Mouse (Mus musculus): ENCODE measurements around the gene Cacna2d3. TPM values are rescaled to one million over a fixed set of nuclear protein-coding genes. Genes with fewer than 3 reads are reported as not detected.
A peak's percentile ranks its signal among the peaks of the same experiment; 100 is the strongest.

Cacna2d3 gene
- polyA plus RNA-seq, 1 experiment from 2014 or later, result 14.8 TPM

- Histone ChIP-seq H3K27ac (no peak overlapping the region), H3K4me2 (replicated peaks) (no peak overlapping the region), H3K27me3 (no peaks in the 10 kb centered on the region), H3K36me3 (no peaks in the 10 kb centered on the region), H3K9me3 (no peaks in the 10 kb centered on the region), H3K4me3 (no peak overlapping the region), H3K9ac (no peak overlapping the region), H3K4me1 (peaks cover 14% of the 10 kb centered on the region; the same call in 1 of the 2 replicates)
- WGBS, result 80% methylated on average over 4 of the region's 4 CpGs
- no peak for ATAC-seq (ENCODE audit: insufficient number of reproducible peaks, insufficient read depth, low FRiP score, low TSS enrichment)
These were observed 752.4 kb downstream of the Cacna2d3 start for GRCm38 (mm10) chr14:28969247-28969646.

- H3K9ac ChIP-seq, result no peak overlapping the region
- H3K4me2 ChIP-seq (replicated peaks), result no peak overlapping the region
- H3K9me3 ChIP-seq, result no peaks in the 10 kb centered on the region
- no peaks in the 10 kb centered on the region for H3K27me3 ChIP-seq
- no peak for ATAC-seq (ENCODE audit: insufficient number of reproducible peaks, insufficient read depth, low FRiP score, low TSS enrichment)
- H3K27ac ChIP-seq, result no peak overlapping the region
- H3K36me3 ChIP-seq, result no peaks in the 10 kb centered on the region
- 0 out of 2 replicates have a peak, but pooled peaks cover 6% of the 10 kb centered on the region for H3K4me1 ChIP-seq
- H3K4me3 ChIP-seq, result no peak overlapping the region
These were observed 754.8 kb downstream of the Cacna2d3 start for GRCm38 (mm10) chr14:28966881-28967280.

GRCm38 (mm10) chr14:28961379-28961778, 760.3 kb downstream of the Cacna2d3 start:
- 80% methylated on average over 5 of the region's 5 CpGs for WGBS
- H3K4me1 ChIP-seq, result peaks cover 15% of the 10 kb centered on the region
- no peak for ATAC-seq (ENCODE audit: insufficient number of reproducible peaks, insufficient read depth, low FRiP score, low TSS enrichment)
- H3K4me2 ChIP-seq (replicated peaks), result no peak overlapping the region
- no peak overlapping the region for H3K9ac ChIP-seq
- H3K4me3 ChIP-seq, result no peak overlapping the region
- no peak overlapping the region for H3K27ac ChIP-seq
- no peaks in the 10 kb centered on the region for H3K36me3 ChIP-seq
- no peaks in the 10 kb centered on the region for H3K9me3 ChIP-seq
- no peaks in the 10 kb centered on the region for H3K27me3 ChIP-seq

- WGBS, result 34% methylated on average over 3 of the region's 3 CpGs
- Histone ChIP-seq H3K27me3 (0 out of 2 replicates have a peak, but pooled peaks cover 5% of the 10 kb centered on the region), H3K9ac (no peak overlapping the region), H3K4me2 (replicated peaks) (no peak overlapping the region), H3K9me3 (no peaks in the 10 kb centered on the region), H3K4me1 (peaks cover 23% of the 10 kb centered on the region), H3K36me3 (no peaks in the 10 kb centered on the region), H3K4me3 (no peak overlapping the region), H3K27ac (no peak overlapping the region)
- ATAC-seq (ENCODE audit: insufficient number of reproducible peaks, insufficient read depth, low FRiP score, low TSS enrichment), result no peak
These were observed 762.6 kb downstream of the Cacna2d3 start for GRCm38 (mm10) chr14:28959042-28959441.

GRCm38 (mm10) chr14:28958131-28959015, 763.3 kb downstream of the Cacna2d3 start:
- H3K27ac ChIP-seq, result no peak overlapping the region; the same call in 1 of the 2 replicates
- H3K27me3 ChIP-seq, result 0 out of 2 replicates have a peak, but pooled peaks cover 5% of the 10 kb centered on the region
- 22% methylated on average over 6 of the region's 6 CpGs for WGBS
- peaks cover 28% of the 10 kb centered on the region for H3K4me1 ChIP-seq
- no peak overlapping the region for H3K4me2 ChIP-seq (replicated peaks)
- ATAC-seq (ENCODE audit: insufficient number of reproducible peaks, insufficient read depth, low FRiP score, low TSS enrichment), result peak; percentile 62; the same call in 1 of the 2 replicates
- no peaks in the 10 kb centered on the region for H3K36me3 ChIP-seq
- H3K4me3 ChIP-seq, result no peak overlapping the region
- H3K9me3 ChIP-seq, result no peaks in the 10 kb centered on the region
- H3K9ac ChIP-seq, result no peak overlapping the region

GRCm38 (mm10) chr14:28955181-28955580, 766.5 kb downstream of the Cacna2d3 start:
- H3K4me2 ChIP-seq (replicated peaks), result no peak overlapping the region
- ATAC-seq (ENCODE audit: insufficient number of reproducible peaks, insufficient read depth, low FRiP score, low TSS enrichment), result no peak
- no peaks in the 10 kb centered on the region for H3K36me3 ChIP-seq
- no peak overlapping the region for H3K9ac ChIP-seq
- peak overlapping the region; percentile 17; the same call in 1 of the 2 replicates for H3K27ac ChIP-seq
- no peak overlapping the region for H3K4me3 ChIP-seq
- peaks cover 9% of the 10 kb centered on the region; the same call in 1 of the 2 replicates for H3K27me3 ChIP-seq
- H3K9me3 ChIP-seq, result no peaks in the 10 kb centered on the region
- peaks cover 29% of the 10 kb centered on the region for H3K4me1 ChIP-seq
- WGBS, result 10% methylated on average over 3 of the region's 3 CpGs

- Histone ChIP-seq H3K27me3 (peaks cover 9% of the 10 kb centered on the region; the same call in 1 of the 2 replicates), H3K4me2 (replicated peaks) (no peak overlapping the region), H3K4me3 (no peak overlapping the region), H3K4me1 (peaks cover 29% of the 10 kb centered on the region), H3K36me3 (no peaks in the 10 kb centered on the region), H3K9me3 (no peaks in the 10 kb centered on the region), H3K9ac (no peak overlapping the region), H3K27ac (0 out of 2 replicates have a peak overlapping the region, but pooled peaks have one; percentile 46)
- no peak for ATAC-seq (ENCODE audit: insufficient number of reproducible peaks, insufficient read depth, low FRiP score, low TSS enrichment)
- WGBS, result 12% methylated on average over 3 of the region's 3 CpGs
These were observed 767.1 kb downstream of the Cacna2d3 start for GRCm38 (mm10) chr14:28954588-28954987.

GRCm38 (mm10) chr14:28954086-28954485, 767.6 kb downstream of the Cacna2d3 start:
- ATAC-seq (ENCODE audit: insufficient number of reproducible peaks, insufficient read depth, low FRiP score, low TSS enrichment), result no peak
- Histone ChIP-seq H3K27me3 (peaks cover 9% of the 10 kb centered on the region; the same call in 1 of the 2 replicates), H3K9me3 (no peaks in the 10 kb centered on the region), H3K36me3 (no peaks in the 10 kb centered on the region), H3K27ac (no peak overlapping the region), H3K4me1 (peaks cover 27% of the 10 kb centered on the region), H3K4me3 (no peak overlapping the region), H3K4me2 (replicated peaks) (no peak overlapping the region), H3K9ac (no peak overlapping the region)
- 16% methylated on average over 6 of the region's 6 CpGs for WGBS

- WGBS, result 53% methylated on average over 5 of the region's 5 CpGs
- no peak overlapping the region for H3K4me3 ChIP-seq
These were observed 768.3 kb downstream of the Cacna2d3 start for GRCm38 (mm10) chr14:28953409-28953808.

GRCm38 (mm10) chr14:28950499-28950898, 771.2 kb downstream of the Cacna2d3 start:
- 95% methylated on average over 2 of the region's 2 CpGs for WGBS
- Histone ChIP-seq H3K4me2 (replicated peaks) (no peak overlapping the region), H3K27me3 (peaks cover 4% of the 10 kb centered on the region; the same call in 1 of the 2 replicates), H3K9me3 (no peaks in the 10 kb centered on the region), H3K4me3 (no peak overlapping the region), H3K27ac (no peak overlapping the region), H3K9ac (no peak overlapping the region), H3K36me3 (no peaks in the 10 kb centered on the region), H3K4me1 (peaks cover 18% of the 10 kb centered on the region)
- no peak for ATAC-seq (ENCODE audit: insufficient number of reproducible peaks, insufficient read depth, low FRiP score, low TSS enrichment)

More at GRCm38 (mm10) chr14:28953409-28953808, 768.3 kb downstream of the Cacna2d3 start:
- no peak for ATAC-seq (ENCODE audit: insufficient number of reproducible peaks, insufficient read depth, low FRiP score, low TSS enrichment)
- Histone ChIP-seq H3K27ac (no peak overlapping the region), H3K36me3 (no peaks in the 10 kb centered on the region), H3K9me3 (no peaks in the 10 kb centered on the region), H3K4me1 (peaks cover 22% of the 10 kb centered on the region), H3K4me2 (replicated peaks) (no peak overlapping the region), H3K9ac (no peak overlapping the region), H3K27me3 (peaks cover 9% of the 10 kb centered on the region; the same call in 1 of the 2 replicates)

- H3K9me3 ChIP-seq, result no peaks in the 10 kb centered on the region
- H3K27me3 ChIP-seq, result peaks cover 4% of the 10 kb centered on the region; the same call in 1 of the 2 replicates
- peaks cover 13% of the 10 kb centered on the region for H3K4me1 ChIP-seq
- H3K36me3 ChIP-seq, result no peaks in the 10 kb centered on the region
- ATAC-seq (ENCODE audit: insufficient number of reproducible peaks, insufficient read depth, low FRiP score, low TSS enrichment), result no peak
- no peak overlapping the region for H3K27ac ChIP-seq
- H3K4me3 ChIP-seq, result no peak overlapping the region
- 98% methylated on average over 1 of the region's 1 CpGs for WGBS
- no peak overlapping the region for H3K9ac ChIP-seq
- H3K4me2 ChIP-seq (replicated peaks), result no peak overlapping the region
These were observed 771.9 kb downstream of the Cacna2d3 start for GRCm38 (mm10) chr14:28949785-28950184.
